Mouse (Mus musculus): Measurements from ENCODE around the gene Ano9.

GRCm38 (mm10) chr7:141062525-141062924, 55.1 kb downstream of the Ano9 start:
- TF ChIP-seq CTCF (IDR thresholded peaks at IDR 0.05; ENCODE audit: borderline replicate concordance, insufficient read depth, low read length) (no peak), POLR2A (IDR thresholded peaks at IDR 0.05; ENCODE audit: low read depth, low read length) (no peak)
